Mouse (Mus musculus): ENCODE results near the gene Zfp426.

Zfp426 gene

GRCm38 (mm10) chr9:20459377-20460317 is 32.9 kb downstream of the Zfp426 start, which contains the start of gene Zfp26:
Gene Zfp26 (minus strand): TSS chr9:20460162.
- peak; percentile 75 for DNase-seq (ENCODE audit: low spot score)

- no peak for DNase-seq (ENCODE audit: low spot score)
Measured at GRCm38 (mm10) chr9:20453647-20454046, 38.9 kb downstream of the Zfp426 start.

- DNase-seq (ENCODE audit: low spot score), result no peak
Measured at GRCm38 (mm10) chr9:20451493-20451892, 41.1 kb downstream of the Zfp426 start.

- DNase-seq (ENCODE audit: low spot score), result no peak
Measured at GRCm38 (mm10) chr9:20443183-20443783, 49.3 kb downstream of the Zfp426 start.

- DNase-seq (ENCODE audit: low spot score), result no peak
Measured at GRCm38 (mm10) chr9:20430004-20430403, 62.5 kb downstream of the Zfp426 start.
